Mouse (Mus musculus): ENCODE data around the gene Med13l. TPM values are rescaled to one million over a fixed set of nuclear protein-coding genes. Genes with fewer than 3 reads are reported as not detected.

The Med13l gene
- total RNA-seq, 2 experiments from 2014 or later, result 95.9 to 105 TPM

DNA sequence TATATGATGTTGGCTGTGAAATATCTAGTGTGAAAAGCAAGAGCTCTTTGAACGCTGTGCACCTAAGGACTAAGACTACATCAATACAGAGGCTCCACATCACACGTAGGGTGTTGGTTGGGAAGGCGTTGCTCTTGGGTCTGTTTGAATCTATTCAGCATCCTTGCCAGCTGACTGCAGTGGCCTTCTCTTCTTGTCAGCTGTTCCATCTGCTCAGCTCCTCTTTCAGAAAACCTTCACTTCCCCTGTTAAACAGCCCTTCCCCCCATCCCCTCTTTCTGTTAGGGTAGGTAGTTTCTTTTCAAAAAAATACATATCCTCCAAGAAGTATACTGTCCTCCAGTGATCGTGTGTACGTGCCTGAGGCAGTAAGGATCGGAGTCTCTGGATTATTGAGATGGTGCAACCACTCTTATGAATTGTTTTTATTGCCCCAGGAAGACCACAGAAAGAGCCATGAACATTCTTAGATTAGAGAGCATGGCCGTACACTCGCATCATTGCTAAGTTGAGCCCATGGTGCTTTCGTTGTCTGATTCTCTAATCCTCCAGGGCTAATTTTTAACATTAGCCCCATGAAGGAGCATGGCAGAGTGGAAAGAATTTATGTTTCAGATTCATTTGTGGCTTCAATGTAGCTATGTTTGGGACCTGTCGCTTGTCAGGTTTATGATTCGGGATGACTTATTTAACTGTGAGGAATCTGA lies 28.9 kb downstream of the Med13l start:
- intact Hi-C loops (cut with DNase I), result no loop called here

DNA sequence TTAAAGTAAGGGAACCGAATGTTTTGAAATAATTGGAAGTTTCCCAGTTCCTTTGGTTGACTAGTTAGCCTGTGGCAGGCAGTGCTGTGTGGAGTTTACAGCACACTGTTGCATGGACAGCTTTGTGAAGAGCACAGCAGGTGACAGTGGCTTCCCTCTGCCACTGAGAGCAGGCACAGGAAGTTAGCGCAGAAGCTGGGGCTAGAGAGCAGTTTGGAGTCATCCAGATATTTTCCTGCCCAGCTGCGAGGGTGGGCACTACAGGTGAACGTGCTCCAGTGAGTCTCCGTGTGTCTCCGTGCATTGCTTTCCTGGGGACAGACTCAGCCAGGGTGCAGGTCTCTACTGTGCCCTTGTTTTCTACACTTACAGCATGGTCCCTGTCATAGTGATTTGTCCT lies 30.4 kb downstream of the Med13l start:
- intact Hi-C loops (cut with DNase I), result loop anchor here (10.0 kb wide), 1 partner anchor 144 kb away; no protein-coding TSS in a partner anchor
- DNase-seq, result no peak

More for the DNA sequence above, 28.9 kb downstream of the Med13l start:
- no peak for DNase-seq

GRCm38 (mm10) chr5:118591826-118592499 lies 31.5 kb downstream of the Med13l start:
- intact Hi-C loops (cut with DNase I), result loop anchor here (10.0 kb wide), 1 partner anchor 143 kb away; no protein-coding TSS in a partner anchor
- no peak for DNase-seq

- intact Hi-C loops (cut with DNase I), result loop anchor here (10.0 kb wide), 1 partner anchor 140 kb away; no protein-coding TSS in a partner anchor
- peak; percentile 54 for DNase-seq
Observed at GRCm38 (mm10) chr5:118594470-118595236, 34.2 kb downstream of the Med13l start.

GRCm38 (mm10) chr5:118595901-118596300 lies 35.4 kb downstream of the Med13l start:
- no peak for DNase-seq
- intact Hi-C loops (cut with DNase I), result loop anchor here (10.0 kb wide), 1 partner anchor 139 kb away; no protein-coding TSS in a partner anchor

DNA sequence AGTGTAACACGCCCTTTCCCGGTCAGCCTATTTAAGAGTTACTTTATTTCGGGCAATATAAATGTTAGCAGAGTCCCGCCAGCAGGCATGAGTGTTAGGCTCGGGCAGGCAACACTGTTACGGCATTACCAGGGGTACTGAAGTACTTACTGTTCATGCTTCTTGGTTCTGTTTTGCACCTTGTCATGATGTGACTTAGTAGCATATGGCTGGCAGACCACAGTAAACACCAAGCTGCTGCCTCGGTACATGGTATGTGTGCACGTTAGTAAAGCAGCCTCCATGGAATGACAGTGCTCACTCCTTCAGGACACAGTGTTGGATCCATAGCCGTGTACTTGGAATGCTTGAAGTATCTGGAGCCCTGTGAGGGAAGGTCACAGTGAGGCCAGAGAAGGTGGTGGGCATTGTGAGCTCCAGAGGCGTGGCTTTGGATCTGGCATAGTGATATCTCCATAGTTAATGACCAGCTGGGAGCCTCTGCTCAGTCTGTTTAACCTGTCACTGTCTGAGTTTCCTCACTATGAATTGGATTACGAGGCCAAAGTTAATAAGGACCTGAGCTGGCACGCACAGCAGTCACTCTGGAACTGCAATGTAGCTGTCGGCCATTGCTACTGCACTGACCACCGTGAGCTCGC lies 36.1 kb downstream of the Med13l start:
- intact Hi-C loops (cut with DNase I), result loop anchor here (10.0 kb wide), 1 partner anchor 138 kb away; no protein-coding TSS in a partner anchor
- DNase-seq, result no peak

DNA sequence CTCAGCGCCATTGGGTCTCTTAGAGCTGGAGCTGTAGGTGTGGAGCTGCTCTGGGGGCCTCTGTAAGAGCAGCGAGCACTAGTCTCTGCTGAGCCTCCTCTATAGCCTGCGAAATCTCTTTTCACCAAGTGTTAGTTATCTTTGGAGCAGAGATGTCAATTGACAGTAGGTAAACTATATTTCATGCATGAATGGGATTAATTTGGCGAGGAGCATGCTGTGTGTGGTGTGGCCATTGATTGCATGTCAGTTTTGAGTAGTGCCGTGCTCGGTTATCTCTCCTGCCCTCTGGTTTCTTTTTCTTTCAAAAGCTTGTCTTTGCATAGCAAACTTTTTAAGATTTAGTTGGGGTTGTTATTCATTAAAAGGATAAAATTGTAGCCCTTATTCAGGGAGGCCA lies 38.1 kb downstream of the Med13l start:
- intact Hi-C loops (cut with DNase I), result loop anchor here (10.0 kb wide), 1 partner anchor 136 kb away; no protein-coding TSS in a partner anchor
- DNase-seq, result no peak

- intact Hi-C loops (cut with DNase I), result no loop called here
- DNase-seq, result no peak
Observed at GRCm38 (mm10) chr5:118601452-118601851, 41.0 kb downstream of the Med13l start.

GRCm38 (mm10) chr5:118602706-118603105 lies 42.2 kb downstream of the Med13l start:
- intact Hi-C loops (cut with DNase I), result no loop called here
- no peak for DNase-seq

GRCm38 (mm10) chr5:118605424-118606067 lies 45.1 kb downstream of the Med13l start:
- intact Hi-C loops (cut with DNase I), result no loop called here
- no peak for DNase-seq

- intact Hi-C loops (cut with DNase I), result no loop called here
- peak; percentile 59 for DNase-seq
Observed at GRCm38 (mm10) chr5:118606636-118607035, 46.2 kb downstream of the Med13l start.

GRCm38 (mm10) chr5:118607900-118608299 lies 47.4 kb downstream of the Med13l start:
- DNase-seq, result no peak
- intact Hi-C loops (cut with DNase I), result no loop called here

DNA sequence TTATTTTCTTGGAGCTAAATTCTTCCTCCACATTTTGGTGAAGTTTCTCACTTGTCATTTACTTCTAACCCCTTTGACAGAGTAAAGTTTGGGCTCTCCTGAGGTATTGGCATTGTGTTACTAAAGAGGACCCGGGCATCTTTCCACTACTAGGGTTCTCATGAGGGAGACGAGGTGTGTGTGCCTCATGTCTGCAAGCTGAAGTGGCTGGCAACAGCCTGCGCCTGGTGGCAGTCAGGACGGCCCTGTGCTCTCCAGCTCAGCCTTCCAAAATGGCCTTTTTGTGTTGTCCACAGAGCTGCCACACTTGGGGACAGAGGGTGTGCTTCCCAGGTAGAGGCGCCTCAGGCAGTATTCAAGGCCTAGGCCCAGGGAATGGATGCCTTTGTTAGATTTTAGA lies 50.0 kb downstream of the Med13l start:
- intact Hi-C loops (cut with DNase I), result no loop called here
- no peak for DNase-seq

- no peak for DNase-seq
- intact Hi-C loops (cut with DNase I), result no loop called here
Observed at GRCm38 (mm10) chr5:118612956-118613631, 52.6 kb downstream of the Med13l start.

GRCm38 (mm10) chr5:118613704-118614103 lies 53.2 kb downstream of the Med13l start:
- peak; percentile 44 for DNase-seq
- intact Hi-C loops (cut with DNase I), result no loop called here

GRCm38 (mm10) chr5:118614116-118614515 lies 53.6 kb downstream of the Med13l start:
- intact Hi-C loops (cut with DNase I), result no loop called here
- peak; percentile 55 for DNase-seq

GRCm38 (mm10) chr5:118614571-118614981 lies 54.1 kb downstream of the Med13l start:
- no peak for DNase-seq
- intact Hi-C loops (cut with DNase I), result no loop called here

DNA sequence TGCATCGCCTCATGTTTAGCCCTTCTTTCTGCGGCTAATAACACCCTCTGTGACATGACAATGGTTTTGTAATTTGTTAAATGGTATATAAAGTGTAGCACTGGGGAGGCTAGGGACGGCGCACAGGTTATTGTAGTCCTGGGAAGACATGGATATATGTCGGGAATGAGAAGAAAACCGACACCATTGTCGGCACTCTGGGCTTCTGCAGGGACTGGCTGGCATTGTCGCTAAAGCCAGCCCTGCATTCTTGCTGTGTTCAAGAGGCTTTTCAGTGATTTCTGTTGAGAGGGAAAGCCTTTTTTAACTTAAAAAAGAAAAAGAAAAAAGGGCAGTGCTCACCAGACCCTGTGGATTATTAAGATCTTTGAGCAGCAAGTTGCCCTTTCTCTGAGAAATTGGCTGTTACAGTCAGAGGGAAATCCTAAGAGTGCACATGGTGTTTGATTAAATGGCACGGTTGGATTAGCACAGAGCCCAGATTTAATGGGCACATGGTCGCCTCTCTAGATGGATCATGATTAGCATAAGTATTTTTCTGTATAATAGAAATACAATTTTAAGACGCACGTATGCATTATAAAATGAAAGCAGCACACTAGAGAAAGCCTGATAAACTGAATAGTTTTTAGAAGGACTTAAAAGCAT lies 58.6 kb downstream of the Med13l start:
- intact Hi-C loops (cut with DNase I), result no loop called here
- no peak for DNase-seq

DNA sequence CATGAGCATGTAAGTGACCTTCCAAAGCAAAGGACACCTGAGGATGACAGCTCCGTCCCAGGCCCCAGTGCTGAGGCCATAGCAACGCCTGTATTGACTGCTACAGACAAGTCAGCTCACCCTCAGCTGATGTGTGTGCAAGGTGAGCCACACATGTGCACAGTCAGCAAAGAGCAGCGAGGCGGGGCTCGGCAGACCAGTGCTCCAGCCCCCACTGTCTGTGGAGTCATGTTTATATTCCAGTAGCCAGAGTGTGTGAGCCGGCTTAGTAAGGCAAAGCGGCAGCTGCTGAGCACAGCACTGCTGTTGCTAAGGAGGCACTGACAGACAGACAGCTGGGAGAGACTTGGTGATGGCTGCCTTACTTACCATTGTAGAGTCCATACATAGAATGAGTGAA lies 59.3 kb downstream of the Med13l start:
- no peak for DNase-seq
- intact Hi-C loops (cut with DNase I), result no loop called here

All from left cerebral cortex, postnatal 4 days (tissue).